Mouse (Mus musculus) left cerebral cortex, adult 2 months (tissue): Measurements from ENCODE around the gene Ttll8. TPM values are rescaled to one million over a fixed set of nuclear protein-coding genes. Genes with fewer than 3 reads are reported as not detected.

Experiments used
- DNase-seq, 2 experiments: peaks; one replicate each; pipeline ENCODE4 v3.0.0; 2021 to 2022; ENCODE audit warnings: low spot score in 2 of 2, mixed read lengths in 1 of 2; ENCODE audit errors: extremely low spot score in 1 of 2
- H3K27ac ChIP-seq: fragments of 200-600 bp; 2 replicates; pipeline ENCODE4 v1.8.1; 2022
- H3K4me3 ChIP-seq: fragments of 200-600 bp; 2 replicates; pipeline ENCODE4 v1.8.1; 2022
- CTCF ChIP-seq: fragments of 200-600 bp; IDR thresholded peaks from 2 replicates; pipeline ENCODE4 v1.8.1; 2022; ENCODE audit warnings: antibody characterized with exemption, mild to moderate bottlenecking, moderate library complexity
- intact Hi-C: fragments of 180-260 bp; cut with DNase I; formaldehyde crosslinking; loops from one replicate; pipeline ENCODE4 v1.15.1; 2025
- total RNA-seq, 2 experiments: library from RNA; stranded (reverse); gene quantifications; 2 replicates each; pipeline ENCODE4 v1.2.3; 2021

The Ttll8 gene
- total RNA-seq, 2 experiments from 2014 or later, result 1.2 to 2.4 TPM

DNA sequence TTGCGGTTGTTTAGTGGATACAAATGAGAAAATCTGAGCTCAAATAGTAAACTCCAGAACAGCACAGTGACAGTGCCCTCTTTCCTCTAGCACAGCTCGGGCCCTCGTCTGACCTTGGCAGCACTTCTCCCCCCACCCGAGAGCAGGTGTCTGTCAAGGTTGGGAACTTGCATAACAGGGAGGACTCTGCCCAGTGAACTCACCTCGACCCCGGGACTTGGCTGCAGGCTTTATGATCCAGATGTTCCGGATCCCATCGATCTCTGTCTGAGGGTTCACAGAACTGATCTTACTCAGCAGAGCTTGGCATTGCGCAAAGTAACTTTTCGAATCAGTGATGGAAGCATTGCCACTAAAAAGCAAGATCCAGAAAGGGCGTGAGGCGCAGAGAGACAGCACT, 34.9 kb downstream of the Ttll8 start:
- TF ChIP-seq CTCF, result no peak
- intact Hi-C loops, result no loop called here
- Histone ChIP-seq H3K27ac (no peak overlapping the region), H3K4me3 (no peak overlapping the region)
- DNase-seq, result no peak

DNA sequence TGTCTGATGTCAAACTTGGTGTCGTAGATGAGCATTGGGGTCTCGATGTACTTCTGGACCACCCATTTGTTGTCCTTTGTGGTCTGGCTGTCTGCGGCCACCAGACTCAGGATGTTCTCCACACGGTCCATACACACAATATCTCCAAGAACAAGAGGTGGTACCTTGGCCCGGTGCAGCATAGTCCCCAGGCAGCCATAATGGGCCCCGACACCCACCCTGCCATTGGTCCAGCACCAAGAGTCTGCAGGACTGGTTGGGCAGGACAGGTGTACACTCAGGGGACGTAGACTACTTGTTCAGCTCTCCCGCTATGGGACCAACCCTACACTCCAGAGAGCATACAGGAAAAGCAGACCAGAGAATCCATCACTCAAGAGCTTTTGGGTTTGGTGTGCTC, 37.1 kb downstream of the Ttll8 start:
- no peak for TF ChIP-seq CTCF
- no peak for DNase-seq
- intact Hi-C loops, result no loop called here
- no peak overlapping the region for H3K4me3 ChIP-seq
- H3K27ac ChIP-seq, result no peak overlapping the region

DNA sequence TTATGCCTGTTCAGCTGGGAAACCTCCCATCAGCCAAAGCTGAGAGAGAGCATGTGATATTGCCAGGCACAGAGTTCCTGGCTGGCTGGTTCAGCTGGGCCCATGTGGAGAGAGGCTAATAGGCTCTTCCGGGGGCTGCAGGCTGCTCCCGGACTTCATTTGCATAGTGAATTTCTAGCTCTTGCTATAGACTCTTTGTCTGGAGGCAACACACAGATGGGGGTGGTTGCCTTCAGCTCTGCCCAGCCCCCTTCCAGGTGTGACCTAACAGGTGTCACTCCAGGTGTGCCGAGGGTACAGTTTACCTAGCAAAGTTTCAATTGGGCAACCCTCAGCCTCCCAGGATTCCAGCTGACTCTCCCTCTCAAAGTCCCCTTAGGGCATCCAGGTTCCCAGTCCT, 37.9 kb downstream of the Ttll8 start:
- DNase-seq, result no peak
- Histone ChIP-seq H3K27ac (no peak overlapping the region), H3K4me3 (no peak overlapping the region)
- intact Hi-C loops, result no loop called here
- no peak for TF ChIP-seq CTCF

DNA sequence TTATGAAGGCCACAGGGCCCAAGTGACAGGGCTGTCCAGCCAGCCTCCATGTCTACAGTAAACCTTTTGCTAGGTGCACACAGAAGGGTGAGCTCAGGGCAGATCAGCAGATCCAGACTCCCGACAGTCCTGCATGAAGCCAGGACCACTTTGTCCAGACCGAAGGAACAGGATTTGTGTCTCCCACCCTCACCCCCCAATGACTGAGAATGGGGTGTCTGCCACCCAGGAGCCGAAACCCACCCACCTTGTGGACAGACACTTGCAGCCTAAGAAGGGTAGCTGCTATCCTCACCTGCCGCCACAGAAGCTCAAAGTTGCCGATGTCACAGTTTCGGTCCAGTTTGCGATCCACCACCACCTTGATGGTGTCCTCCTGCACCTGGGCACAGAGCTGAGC, 39.2 kb downstream of the Ttll8 start:
- intact Hi-C loops, result no loop called here
- no peak overlapping the region for H3K4me3 ChIP-seq
- no peak overlapping the region for H3K27ac ChIP-seq
- no peak for TF ChIP-seq CTCF
- DNase-seq, result no peak

DNA sequence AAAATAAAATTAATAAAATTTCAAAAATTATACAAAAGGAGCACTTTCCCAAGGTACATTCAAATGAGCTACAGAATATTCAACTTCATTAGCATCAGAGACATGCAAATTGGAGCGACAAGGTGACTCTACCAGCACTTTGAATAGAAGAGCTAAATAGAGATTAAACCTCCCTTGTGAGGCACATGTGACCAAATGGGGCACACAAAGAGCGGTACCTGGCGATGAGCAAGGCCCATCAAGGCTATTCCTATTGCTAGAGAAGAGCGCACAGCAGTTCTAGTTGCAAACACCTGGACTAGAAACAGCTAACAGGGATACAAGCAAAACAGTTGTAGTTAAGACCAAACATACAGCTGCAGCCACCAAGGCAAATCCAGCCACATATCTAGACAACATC, 47.9 kb downstream of the Ttll8 start:
- no peak for DNase-seq
- TF ChIP-seq CTCF, result no peak
- intact Hi-C loops, result no loop called here

DNA sequence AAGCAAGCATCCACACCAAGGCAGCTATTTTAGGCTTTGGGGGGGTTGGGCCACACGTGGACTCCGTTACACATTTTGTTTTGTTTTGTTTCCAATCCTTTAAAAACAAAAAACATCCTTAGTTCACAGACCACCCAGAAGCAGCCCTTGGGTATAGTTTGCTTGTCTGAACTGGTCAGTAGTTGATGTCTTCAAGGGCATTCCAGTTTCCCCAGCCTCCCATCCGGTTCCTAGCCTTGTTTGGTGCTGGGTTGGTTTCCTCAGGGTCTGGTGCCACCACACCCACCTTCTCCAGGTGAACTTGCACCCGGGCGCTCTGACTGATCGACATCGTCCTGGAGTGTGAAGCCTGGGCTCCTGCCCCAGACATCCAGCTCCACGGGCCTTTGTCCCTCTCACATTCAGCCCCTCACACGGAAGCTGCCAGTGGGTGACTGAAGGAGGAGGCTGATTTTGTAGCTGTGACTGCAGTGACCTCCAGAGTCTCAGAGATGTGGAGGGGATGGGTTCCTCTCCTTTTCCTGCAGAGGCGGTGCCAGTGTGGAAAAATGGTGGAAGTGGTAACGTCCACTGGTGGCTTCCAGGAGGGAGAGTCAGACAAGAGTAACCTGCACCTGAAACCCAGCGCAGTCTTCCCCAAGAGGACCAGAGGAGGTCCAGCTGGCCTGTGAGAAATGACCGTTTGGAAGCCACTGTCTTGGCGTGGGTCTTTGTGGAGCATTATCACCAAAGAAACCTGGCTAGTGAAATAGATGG, 50.0 kb downstream of the Ttll8 start:
- Histone ChIP-seq H3K27ac (no peak overlapping the region), H3K4me3 (no peak overlapping the region)
- intact Hi-C loops, result no loop called here
- TF ChIP-seq CTCF, result no peak
- no peak for DNase-seq

More for the DNA sequence above, 47.9 kb downstream of the Ttll8 start:
- H3K27ac ChIP-seq, result no peak overlapping the region
- H3K4me3 ChIP-seq, result no peak overlapping the region

DNA sequence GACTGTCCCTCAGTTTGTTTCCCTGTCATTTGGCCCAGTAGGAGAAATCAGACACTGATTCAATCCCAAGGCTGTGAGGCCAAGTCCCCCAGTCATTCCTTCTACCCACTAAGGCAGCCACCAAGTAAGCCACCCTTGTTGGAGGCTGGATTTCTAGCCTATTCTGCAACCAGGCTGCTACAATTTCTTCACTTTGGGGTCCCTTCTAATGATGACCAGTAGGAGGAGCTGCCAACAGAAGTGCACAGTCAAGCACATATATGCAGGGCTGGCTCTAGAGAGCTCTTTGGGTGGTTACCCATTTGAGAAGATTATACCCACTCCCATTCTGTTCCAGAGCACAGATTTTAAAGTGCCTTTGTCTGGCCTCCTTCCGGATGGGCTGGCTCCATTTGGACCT, 51.1 kb downstream of the Ttll8 start:
- no peak; the same call in 1 of the 2 replicates for TF ChIP-seq CTCF
- H3K4me3 ChIP-seq, result no peak overlapping the region
- intact Hi-C loops, result no loop called here
- DNase-seq, result no peak
- H3K27ac ChIP-seq, result no peak overlapping the region

DNA sequence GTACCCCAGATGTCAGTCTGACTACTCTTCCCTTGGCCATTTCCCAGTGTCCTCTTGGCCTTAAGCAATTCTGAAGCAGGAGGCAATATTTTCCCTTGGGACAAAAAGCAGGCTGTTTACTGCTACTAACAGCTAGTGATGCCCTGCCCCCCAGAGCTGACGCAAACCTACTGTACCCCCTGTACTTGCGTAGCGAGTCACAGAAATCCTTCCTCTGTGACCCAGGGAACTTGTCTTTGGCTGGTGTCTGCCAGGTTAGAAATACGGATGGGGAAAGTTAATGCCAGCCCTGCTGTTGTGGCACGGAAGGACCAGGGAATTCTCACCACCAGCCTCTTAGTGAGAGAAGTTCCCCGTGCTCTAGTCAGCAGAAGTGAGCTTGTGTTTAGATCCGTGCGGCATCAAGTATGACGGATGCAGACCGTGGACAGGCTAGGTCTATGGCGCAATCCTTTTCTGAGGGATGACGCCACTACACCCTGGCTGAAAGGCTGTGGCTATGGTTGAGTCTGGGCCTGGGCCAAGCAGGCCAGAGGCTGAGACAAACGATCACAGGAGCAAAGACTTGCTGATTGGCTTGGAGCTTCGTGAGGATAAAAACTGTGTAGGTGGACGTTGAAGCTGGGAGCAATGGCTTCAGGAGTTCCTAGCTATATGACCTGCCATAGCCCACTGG, 51.9 kb downstream of the Ttll8 start:
- intact Hi-C loops, result no loop called here
- no peak overlapping the region for H3K27ac ChIP-seq
- no peak for DNase-seq
- TF ChIP-seq CTCF, result no peak
- no peak overlapping the region for H3K4me3 ChIP-seq

DNA sequence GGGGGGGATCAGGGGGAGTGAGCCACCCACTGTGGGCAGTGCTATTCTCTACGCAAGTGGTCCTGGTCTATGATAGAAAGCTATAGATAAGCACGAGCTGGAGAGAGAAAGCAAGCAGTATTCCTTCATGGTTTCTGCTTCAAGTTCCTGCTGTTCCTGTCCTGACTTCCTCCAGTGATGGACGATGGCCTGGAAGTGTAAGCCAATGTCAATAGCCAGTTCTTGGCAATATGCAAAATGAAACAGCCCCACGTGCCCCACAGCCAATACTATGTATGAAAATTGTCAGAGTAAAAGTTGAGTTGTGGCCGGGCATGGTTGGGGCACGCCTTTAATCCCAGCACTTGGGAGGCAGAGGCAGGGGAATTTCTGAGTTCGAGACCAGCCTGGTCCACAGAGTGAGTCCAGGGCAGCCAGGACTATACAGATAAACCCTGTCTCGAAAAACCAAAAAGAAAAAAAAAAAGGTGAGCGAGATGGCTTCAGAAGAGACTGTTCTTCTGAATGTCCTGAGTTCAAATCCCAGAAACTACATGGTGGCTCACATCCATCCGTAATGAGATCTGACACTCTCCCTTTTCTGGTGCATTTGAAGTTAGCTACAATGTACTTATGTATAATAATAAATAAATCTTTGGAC, 57.8 kb downstream of the Ttll8 start:
- no peak for DNase-seq
- Histone ChIP-seq H3K4me3 (no peak overlapping the region), H3K27ac (no peak overlapping the region)
- intact Hi-C loops, result no loop called here
- TF ChIP-seq CTCF, result no peak

DNA sequence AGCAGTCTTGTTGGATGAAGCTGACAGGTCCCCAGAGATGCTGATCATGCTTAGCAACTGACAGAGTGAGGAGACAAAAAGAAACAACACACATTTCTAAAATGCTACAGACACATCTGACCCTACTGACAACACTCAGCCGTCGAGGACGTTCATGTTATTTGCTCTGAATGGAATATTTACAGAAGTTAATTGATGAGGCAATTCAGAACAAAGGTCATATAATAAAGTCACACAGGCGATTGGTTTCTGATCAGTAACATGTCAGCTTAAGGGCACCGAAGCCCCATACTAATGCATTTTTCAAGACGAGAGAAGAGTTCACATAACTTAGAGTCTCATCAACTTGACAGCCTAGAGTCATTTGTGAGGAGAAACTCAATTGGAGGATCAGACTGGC, 58.3 kb downstream of the Ttll8 start:
- TF ChIP-seq CTCF, result no peak
- Histone ChIP-seq H3K4me3 (no peak overlapping the region), H3K27ac (no peak overlapping the region)
- DNase-seq, result no peak
- intact Hi-C loops, result no loop called here

DNA sequence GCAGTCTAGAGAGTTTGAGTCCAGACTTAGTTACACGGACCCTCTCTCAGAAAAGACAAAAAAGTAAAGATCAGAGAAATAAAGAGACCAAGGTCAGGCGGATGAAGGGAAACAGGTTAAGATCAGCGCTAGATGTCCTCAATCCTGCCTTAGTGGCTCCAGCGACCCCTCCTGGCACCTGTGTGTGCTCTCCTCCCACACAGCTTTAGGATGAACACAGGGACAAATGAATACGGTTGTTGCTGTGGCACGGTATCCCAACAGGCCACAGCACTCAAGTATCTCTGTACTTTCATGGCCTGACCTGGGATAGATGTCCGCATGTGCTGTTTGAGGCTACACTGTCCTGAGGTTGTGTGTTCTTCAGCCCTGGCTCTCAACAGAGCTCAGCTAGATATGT, 59.1 kb downstream of the Ttll8 start:
- DNase-seq, result no peak
- intact Hi-C loops, result no loop called here
- no peak for TF ChIP-seq CTCF
- no peak overlapping the region for H3K27ac ChIP-seq
- H3K4me3 ChIP-seq, result no peak overlapping the region

DNA sequence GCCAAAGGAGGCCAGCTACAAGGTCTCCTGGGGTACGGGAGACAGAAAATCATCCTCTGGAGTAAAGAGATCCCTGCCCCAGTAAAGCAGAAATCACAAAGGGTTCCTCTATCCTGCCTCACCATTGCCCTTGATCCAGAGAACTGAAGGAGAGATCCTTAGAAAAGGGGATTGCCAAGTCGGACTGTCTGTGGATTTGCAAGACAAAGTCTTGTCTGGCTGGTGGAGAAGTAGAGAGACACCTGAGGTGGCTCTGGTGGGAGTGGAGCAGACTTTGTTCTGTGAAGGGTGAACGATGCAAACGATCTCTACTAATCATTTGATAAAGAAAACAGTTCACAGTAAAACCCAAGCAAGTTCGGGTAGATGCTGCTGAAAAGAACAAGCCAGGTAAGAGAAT, 61.3 kb downstream of the Ttll8 start:
- no peak for DNase-seq
- intact Hi-C loops, result no loop called here
- Histone ChIP-seq H3K4me3 (no peak overlapping the region), H3K27ac (no peak overlapping the region)
- TF ChIP-seq CTCF, result no peak

DNA sequence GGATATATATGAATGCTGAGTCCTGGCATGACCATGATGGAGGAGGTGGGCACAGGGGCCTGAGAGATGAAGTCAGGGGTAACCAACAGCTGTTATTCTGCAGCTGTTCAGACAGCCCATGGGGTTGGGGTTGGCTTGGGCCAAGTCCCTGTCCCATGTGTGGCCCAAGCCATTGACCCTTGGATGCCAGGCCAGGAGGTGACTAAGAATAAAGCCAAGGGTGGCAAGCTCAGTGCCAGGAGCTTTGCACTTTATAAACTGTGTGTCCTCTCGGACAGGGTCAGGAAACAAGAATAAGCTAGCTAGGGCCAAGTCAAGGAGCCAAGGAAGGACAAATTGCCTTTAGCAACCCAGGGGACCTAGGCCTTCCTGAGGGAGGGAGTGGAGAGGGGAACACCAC, 62.0 kb downstream of the Ttll8 start:
- no peak overlapping the region for H3K4me3 ChIP-seq
- no peak for DNase-seq
- no peak for TF ChIP-seq CTCF
- intact Hi-C loops, result no loop called here
- no peak overlapping the region for H3K27ac ChIP-seq
